Mouse (Mus musculus): ENCODE data around the gene Ankrd63.

The Ankrd63 gene

DNA sequence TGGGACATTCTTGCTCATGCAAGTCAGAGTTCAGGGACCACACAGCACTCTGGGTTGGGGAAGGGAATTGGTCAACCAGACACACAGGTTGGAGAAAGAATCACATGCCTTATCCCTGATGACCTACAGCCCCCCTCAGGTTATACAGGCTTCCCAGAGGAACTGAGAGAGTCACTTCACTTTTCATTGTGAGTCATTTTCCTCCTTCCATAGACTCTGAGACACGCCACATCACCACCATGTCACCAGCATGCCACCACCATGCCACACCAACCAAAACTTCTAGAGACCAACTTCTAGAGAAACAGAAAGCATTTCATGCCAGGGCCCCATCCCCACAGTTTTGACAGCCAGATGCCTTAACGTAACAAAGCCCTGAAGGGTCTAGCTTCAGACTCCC is 23.1 kb upstream of the Ankrd63 start:
- DNase-seq (ENCODE audit: low spot score) = no peak

DNA sequence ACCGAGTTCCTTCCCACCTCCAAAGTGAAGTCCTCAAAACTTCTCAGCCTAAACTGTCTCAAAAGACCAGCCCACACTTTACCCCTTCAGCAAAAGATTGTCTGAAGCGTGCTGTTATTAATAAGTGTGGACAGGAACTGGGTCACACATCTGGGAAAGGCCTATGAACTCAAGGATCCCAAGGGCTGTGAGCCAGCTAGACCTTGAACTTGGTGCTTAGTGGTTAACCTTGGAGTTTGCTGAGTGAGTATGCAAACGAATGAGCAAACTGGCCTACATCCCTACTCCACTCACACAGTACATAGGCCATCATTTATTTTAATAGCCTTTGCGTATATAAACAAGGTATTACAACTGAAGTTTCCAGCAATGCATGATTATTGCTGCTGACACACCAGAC is 21.7 kb upstream of the Ankrd63 start:
- no peak for DNase-seq (ENCODE audit: low spot score)

DNA sequence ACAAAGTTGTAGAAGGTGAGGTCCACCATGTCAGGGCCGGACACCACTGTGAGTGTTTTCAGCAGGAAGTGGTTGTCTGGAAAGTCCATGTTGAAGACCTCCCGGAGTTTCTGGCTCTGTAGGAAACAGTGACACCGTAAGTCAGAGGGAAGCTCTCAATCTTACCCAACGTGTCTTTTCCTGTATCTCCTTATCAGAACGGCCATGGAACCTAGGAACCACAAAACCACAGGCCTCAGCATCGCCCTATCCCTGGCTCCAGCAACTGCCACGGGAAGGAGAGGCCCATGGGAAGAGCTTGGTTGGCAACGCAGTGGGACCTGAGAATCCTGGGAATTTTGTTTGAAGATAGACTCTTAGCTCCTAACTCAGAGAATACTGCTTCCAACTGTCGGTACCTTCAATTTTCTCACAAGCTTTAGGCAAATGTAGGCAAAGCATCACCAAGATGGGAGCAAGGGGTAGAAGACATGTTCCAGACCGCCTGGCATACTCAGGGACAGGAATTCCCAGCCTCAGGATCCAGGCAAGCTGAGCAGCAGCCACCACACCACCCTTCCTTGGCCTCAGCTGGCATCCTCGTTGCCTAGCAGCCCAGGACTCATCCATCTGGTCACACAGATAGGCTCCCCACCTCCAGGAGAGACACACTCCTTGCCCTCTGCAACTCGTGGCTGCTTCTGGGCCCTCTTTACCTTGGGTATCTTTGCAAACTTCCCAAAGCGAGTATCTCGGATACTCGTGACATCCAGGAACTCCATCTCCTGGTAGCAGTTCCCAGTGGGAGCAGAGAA is 20.1 kb upstream of the Ankrd63 start:
- peak; percentile 3 for DNase-seq (ENCODE audit: low spot score)

DNA sequence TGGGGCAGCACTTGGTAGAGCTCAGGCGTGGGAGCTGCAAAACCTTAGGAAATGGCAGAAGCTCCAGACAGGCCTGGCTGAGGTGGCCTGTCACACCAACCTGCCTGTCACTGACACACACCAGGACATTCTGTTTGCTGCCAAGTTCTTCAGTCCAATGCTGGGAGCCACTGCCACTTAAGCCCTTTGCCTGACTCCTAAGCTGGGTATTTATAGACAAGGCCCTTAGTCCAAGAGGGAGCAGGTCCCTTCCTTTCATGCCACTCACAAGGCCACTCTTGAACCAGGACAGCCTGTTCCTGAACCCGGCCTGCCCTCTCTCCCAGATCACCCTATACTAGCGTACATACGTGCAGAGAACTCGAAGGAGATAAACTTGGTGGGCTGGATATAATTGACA is 12.9 kb upstream of the Ankrd63 start:
- DNase-seq (ENCODE audit: low spot score) = no peak

DNA sequence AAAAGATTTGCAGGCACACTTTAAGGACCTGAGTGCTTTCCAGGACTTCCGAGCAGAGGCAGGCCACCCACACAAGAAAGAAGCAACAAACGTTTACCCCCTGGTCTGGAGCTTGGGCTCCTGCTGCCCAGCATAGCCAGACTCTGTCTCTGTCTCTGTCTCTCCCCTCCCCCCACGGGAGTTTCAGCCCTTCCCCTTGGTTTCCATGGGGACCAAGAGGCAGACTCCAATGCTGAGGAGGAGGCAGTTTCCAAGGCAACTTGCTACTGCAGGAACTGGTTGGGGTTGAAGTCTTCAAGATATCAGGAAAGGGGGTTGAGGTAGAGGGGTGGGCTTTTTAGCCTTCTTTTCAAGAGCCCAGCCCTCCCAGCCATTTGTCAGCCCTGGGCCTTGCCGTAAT is 10.5 kb upstream of the Ankrd63 start:
- DNase-seq (ENCODE audit: low spot score) = peak; percentile 53

DNA sequence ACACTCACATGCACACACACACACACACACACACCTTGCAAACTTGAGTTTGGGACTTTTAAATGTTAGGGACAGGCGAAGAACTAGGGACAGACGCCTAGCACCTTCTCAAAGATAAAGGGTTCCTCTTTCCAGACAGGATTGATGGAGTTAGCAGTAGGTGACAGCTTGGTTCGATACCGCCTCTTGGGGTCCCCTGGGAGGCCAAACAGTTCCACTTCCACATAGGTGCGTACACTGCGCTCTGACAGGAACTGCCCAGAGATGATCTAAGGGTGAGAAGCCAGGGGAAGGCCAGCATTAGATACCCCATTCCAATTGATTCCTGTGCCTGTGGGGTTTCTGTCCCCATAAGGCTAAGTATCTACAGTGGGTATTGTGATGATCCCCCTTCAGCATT is 9.9 kb upstream of the Ankrd63 start:
- no peak for DNase-seq (ENCODE audit: low spot score)

DNA sequence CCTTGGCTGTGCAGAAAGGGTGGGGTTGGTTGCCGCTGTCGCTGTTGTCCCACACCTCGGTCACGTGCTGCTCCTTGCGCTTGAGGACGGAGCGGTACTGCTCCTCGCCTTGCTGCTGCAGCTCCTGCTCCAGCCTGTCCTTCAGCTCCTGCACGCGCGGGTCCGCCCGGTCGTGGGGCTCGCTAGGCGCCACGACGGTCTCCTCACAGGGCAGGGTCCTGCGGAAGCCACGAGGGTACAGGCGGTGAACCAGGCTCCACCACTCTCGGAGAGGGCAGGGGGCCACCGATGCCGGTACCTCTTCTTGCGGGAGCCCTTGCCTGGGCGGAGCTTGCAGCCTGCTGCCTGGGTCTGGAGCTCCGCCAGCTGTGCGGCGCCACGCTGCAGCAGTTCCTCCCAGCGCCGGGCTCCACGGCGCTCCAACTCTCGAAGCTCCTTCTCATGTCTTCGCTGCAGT is 7.3 kb upstream of the Ankrd63 start:
- peak; percentile 64 for DNase-seq (ENCODE audit: low spot score)

DNA sequence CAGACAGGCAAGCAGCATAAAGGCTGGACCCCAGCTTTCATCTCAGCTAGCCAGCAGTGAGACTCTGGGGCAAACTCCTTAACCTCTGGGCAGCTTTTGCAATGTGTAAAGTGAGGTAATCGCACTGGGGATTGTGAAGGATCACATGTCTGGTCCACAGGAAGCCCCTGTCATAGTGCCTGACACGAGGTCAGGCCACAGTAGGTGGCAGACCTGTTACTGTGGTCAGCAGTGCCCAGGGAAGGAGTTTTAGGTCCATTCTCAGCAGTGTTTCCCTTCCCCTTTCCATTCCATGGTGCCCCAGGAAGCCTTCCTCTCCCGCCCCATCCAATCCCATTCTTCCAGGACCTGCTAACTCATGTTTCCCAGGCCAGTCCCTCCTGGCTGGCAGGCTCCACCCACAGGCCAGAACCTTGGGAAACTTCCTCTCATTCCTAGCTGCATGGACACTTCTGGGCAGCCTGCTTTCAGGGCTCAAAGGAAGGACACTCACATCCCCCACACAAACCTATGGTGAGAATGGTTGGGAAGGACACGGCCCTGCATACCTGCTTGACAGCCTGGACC is 6.0 kb upstream of the Ankrd63 start:
- peak; percentile 38 for DNase-seq (ENCODE audit: low spot score)

DNA sequence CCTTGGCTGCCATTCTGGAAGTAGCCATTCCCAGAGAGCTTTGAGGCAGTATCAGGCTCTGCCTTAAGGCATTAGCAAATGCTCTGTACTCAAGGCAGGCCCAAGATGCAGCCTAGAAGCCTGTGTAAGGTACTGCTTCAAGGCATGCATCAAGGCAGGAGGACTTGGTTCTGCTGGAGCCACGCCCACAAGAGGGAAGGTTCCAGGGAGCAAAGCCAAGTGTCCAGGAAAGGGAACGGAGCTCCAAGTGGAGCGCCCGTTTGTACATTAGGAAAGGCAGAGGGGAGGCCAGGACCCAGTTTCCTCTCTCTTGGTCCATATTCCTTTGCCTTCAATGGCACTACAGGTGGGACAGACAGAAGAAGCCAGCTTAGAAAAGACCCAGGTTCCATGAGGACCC is 4.7 kb upstream of the Ankrd63 start:
- DNase-seq (ENCODE audit: low spot score) = no peak

DNA sequence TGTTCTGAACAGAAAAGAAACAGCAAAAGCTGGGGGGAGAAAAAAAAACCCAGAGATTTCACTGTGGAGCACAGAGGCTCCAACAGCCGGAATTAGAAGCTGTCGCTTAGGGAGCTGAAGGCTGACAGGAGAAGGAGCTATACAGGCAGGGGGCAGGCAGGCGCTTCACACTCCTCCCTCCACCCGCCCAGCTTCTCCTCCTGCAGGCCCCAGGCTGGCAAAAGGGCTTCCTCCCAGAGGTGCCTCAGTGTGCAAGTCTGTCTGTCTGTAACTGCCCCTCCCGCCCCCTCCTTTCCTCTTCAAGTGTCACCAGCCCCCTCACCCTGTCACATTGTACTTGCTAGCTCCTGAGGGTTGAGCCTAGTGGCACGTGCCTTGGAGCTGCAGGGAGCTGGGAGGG is 2.7 kb upstream of the Ankrd63 start:
- DNase-seq (ENCODE audit: low spot score) = no peak

DNA sequence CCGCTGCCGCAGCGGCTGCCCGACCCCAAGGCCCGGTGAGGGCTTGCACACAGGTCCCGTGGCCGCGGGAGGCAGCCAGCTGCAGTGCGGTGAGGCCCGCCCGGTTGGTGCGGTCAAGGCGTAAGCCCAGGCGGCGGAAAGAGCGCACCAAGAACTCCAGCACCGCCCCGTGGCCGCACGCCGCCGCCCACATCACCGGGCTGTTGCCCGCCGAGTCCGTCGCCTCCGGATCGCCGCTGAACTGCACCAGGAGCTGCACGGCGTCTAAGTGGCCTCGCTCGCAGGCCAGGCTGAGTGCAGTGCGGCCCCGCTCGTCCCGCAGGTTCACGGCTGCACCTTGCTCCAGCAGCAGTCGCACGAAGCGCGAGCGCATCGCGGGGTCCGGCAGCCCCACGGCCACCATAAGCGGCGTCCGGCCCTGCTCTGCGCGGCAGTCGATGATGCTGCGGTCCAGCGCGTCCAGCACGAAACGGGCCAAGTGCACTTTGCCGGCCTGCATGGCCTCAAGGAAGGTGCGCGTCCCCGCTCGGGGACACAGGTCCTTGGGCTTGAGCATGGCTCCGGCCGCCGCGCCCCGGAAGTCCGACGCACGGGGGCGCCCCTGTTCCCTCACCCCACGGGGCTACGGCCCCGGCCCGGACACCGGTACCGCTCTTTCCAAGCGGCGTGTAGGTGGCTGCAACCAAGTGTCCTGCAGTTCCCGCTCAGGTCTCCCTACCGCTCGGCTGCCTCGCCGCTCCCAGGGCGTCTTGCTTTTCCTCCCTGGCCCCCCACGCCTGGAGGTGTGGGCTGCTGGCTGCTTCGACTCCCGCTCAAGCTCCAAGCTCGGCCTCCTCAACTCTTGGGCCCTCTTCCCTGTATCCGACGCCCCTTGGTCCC is 641 bp downstream of the Ankrd63 start:
- DNase-seq (ENCODE audit: low spot score) = peak; percentile 70

DNA sequence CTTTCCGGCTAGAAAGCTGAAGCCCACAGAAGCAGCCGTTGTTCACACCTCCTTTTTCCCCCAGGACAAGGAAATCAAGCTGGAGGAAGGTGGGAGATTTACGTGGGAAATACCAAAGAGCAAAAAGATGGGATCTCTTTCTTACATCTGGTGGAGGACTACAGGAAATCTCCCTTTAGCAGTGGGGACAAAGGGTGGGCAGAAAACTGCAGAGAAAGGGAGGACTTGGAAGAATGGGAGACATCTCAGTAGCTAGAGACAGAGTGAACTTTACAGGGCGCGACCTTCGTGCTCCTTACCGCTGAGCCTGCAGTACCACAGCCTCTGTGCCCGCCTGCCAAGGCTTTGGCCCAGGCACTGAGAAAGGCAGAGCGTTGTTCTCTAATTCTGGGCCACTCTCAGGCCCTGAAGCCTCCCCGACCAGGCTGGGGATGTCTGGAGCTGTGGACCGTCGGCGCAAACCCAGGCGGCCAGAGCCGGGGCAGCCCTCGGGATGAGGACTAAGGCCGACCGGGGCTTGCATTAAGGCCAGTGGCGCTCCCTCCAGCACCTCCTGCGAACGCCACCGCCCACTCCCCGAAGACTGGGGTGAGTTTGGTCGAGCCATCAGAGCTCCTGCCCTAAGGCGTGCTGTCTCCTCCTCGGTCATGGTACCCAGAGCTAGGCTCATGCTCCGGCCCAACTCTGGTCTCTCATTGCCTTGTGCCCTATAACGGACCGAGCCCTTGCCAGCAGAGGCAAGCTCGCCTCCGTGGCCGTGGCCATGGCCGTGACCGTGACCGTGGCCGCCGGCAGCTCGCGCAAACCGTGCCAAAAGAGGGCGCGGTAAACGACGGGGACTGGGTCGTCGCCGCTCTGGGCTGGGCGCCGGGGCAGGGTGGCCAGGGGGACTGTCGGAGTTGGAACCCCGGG is 1.5 kb downstream of the Ankrd63 start:
- peak; percentile 23 for DNase-seq (ENCODE audit: low spot score)

DNA sequence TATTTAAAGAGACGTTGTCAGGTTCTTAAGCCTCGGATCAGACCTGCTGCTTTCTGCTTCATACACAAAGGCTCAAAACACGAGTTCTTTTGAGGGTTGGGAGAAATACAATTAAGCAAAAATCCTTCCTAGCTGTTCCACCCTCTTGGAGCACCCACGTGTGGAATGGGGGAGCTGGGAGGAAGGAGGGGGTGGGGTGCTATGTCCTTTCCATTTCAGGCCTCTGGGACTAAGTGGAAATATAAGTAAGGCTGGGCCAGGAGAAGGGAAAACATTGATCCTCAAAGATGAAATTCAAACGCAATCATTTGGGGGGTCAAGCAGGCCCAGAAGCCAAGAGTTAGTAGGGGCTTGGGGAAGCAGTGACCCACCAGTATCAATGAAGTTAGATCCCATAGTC is 2.6 kb downstream of the Ankrd63 start:
- DNase-seq (ENCODE audit: low spot score) = no peak

DNA sequence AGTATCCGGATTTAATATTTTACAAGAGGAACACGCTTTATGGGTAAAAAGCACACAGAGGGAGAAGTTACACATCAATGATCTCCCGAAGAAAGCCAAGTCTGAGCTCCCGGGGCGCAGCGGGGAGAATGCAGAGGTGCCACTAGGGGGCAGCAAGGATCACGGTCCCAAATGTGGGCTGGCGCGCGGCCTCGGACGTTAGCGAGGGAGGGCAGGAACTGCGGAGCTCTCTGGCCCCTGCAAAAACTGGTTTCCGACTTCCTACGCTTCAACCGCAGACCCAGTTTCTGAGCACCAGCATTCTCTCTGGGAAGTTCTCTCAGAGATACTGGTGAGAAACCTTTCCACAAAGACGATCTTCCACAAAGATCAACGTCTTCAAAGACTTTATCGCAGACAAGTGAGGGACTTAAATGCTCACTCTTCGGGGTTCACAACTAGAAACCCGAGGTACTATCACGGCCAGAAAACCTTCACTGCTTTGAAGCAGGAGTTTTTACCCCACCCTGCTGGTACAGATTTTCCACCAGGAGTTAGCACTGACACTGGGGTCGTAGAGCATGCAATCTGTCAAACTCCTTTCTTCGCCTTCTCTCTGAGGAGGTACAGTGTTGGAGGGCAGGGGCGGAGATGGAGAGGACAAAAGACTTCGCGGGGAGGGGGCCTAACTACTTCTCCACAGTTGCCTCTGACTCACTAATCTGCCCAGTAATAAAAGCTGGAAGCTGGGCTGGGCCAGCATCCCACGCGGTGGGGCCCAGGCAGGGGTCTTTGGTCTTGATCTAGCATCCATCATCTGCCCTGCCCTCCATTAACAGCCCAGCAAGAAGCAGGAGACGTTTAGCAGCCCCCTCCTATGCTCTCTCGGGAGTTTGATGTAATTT is 3.3 kb downstream of the Ankrd63 start:
- peak; percentile 92 for DNase-seq (ENCODE audit: low spot score)

DNA sequence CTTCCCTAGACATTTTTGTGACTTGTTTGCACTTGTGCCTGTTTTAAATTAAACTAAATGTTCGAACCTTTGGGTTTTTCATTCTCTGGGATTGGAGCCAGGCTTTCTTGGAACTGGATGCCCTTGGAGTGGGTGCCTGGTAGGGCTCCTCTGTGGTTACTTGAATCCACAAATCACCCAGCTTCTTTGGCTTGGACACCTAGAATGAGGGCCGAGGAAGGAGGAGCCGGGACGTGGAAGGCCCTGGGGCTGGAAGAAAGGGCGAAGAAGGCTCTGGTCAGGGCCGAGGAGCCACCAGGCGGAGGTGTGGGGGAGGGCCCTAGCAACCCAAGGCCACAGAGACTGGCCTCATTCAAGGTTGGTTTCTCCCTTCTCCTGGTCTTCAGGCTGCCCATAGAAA is 5.8 kb downstream of the Ankrd63 start:
- DNase-seq (ENCODE audit: low spot score) = no peak

DNA sequence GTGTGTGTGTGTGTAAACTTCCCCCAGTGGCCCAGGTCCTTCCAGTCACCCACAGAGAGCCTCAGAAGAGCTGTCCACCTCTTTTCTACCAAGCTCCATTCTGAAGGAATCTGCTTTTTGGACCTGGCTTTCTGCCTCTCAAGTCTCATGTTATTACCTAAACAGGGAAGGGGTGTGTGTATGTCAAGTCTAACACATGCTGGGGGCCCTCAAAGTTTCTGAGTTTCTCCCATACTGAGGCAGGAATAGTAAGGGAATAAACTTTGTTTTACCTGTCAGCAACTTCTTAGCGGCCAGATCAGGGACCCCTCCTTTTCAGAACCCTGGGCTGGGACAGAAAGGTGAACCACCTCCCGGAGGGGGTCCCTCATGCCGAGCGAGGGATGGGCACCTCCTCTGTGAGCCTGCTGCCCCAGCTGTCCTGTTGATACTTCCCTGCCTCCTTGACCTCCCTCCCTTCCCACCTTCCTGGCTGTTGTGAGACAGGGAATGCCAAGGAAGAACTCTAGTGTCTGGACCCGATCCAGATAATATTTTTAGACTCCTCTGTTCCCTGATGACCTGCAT is 6.4 kb downstream of the Ankrd63 start:
- DNase-seq (ENCODE audit: low spot score) = no peak

DNA sequence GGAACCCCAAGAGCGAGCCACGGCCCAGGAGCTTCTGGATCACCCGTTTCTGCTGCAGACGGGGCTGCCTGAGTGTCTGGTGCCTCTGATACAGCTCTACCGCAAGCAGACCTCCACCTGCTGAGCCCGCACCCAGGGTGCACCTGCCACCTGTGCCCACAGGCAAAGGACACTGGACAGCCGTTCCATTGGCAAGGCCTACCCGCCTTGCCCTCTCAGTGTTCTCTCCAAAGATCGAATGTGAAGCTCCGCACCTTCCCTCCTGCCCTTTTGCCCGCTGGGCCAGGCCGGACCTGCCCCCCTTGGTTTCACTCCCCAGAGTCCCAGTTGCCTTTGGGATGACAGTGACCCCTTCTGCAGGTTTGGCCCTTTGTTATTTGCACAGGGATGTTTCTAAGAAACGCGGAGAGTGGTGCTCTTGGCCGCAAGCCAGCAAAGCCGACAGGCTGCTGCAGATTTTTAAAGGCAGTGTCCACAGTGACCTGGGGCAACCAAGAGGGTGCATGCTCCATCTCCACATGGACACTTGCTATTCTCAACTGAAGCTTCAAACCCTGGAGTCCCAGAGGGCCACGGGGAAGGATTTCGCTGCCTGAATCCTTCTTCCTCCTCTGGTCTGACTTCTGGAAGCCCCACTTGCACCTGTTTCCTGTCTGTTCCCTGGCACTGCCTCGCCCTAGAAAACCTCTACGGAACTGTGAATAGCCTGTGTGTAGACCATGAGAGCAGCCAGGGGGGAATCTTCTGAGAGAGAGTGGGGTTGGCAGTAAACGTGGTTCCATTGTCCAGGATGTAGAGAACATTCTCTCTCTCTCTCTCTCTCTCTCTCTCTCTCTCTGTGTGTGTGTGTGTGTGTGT is 7.1 kb downstream of the Ankrd63 start:
- no peak for DNase-seq (ENCODE audit: low spot score)

DNA sequence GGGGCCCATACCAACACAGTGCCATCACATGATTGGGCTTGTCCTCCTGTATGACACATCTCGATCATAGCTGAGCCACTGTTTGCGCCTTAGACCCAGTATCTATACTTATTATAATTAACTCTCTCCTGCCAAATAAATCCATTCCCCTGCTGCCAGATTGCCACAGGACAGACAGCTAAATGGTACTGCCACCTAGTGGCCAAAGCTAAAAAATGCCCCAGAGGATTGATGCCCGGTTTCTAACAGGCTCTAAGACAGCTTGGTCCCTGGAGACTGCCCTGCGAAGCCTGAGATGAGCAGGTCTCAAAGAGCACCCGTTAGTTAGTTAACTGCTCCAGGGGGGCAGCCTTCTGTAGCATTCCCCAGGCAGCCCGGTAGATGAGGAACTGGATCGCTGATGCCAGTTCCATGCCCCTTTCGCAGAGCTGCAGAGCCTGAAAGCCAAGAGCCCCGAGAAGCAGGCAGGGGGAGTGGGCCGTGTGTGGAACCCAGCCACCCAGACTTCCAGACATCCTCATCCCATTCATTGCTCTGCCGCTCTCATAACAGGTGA is 8.0 kb downstream of the Ankrd63 start:
- DNase-seq (ENCODE audit: low spot score) = peak; percentile 80

DNA sequence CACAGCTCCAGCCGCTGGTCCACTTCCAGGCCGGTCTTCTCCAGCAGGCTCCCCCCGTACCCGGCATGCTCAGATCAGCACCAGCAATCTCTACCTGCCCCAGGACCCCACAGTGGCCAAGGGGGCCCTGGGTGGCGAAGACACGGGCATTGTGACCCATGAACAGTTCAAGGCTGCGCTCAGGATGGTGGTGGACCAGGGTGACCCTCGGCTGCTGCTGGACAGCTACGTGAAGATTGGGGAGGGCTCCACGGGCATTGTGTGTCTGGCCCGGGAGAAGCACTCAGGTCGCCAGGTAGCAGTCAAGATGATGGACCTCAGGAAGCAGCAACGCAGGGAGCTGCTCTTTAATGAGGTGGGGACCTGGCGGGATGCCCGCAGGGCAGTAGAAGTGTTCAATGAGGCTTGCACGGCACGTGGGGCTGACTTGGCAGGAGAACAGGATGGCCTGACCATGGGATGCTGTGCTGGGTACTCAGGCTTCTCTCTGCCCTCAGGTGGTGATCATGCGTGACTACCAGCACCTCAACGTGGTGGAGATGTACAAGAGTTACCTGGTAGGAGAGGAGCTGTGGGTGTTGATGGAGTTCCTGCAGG is 10.3 kb downstream of the Ankrd63 start:
- DNase-seq (ENCODE audit: low spot score) = no peak
